Mouse (Mus musculus) stomach, postnatal 0 days (tissue): ENCODE results near the gene Olfr1461. TPM values are rescaled to one million over a fixed set of nuclear protein-coding genes. Genes with fewer than 3 reads are reported as not detected.

ENCODE experiments used
- ATAC-seq: fragments of 200-750 bp; cut with Nextera tagmentation; 2 replicates; pipeline ENCODE4 v1.8.0; 2017; ENCODE audit not compliant: low FRiP score, low TSS enrichment
- DNase-seq: peaks from one replicate; pipeline ENCODE4 v3.0.0-alpha.2; 2016; ENCODE audit warnings: low spot score
- H3K27ac ChIP-seq: fragments of 300-500 bp; sonication (generic); replicated peaks from 2 replicates; pipeline ENCODE4 v1.5.1; 2014; ENCODE audit warnings: mild to moderate bottlenecking, control low read depth
- H3K27me3 ChIP-seq: fragments of 300-500 bp; sonication (generic); 2 replicates; pipeline ENCODE4 v1.6.1; 2014; ENCODE audit warnings: low read length; ENCODE audit not compliant: control insufficient read depth, insufficient read depth
- H3K36me3 ChIP-seq: fragments of 300-500 bp; sonication (generic); 2 replicates; pipeline ENCODE4 v1.6.1; 2014; ENCODE audit warnings: low read length, mixed read lengths; ENCODE audit not compliant: control insufficient read depth, insufficient read depth
- H3K4me1 ChIP-seq: fragments of 300-500 bp; sonication (generic); replicated peaks from 2 replicates; pipeline ENCODE4 v1.6.1; 2014; ENCODE audit warnings: antibody characterized with exemption; ENCODE audit not compliant: control insufficient read depth, insufficient read depth
- H3K4me2 ChIP-seq: fragments of 300-500 bp; sonication (generic); replicated peaks from 2 replicates; pipeline ENCODE4 v1.6.1; 2014; ENCODE audit warnings: low read depth, mild to moderate bottlenecking, control low read depth, moderate library complexity
- H3K4me3 ChIP-seq: fragments of 300-500 bp; sonication (generic); 2 replicates; pipeline ENCODE4 v1.5.1; 2014; ENCODE audit warnings: low read depth, low read length, control low read depth
- H3K9ac ChIP-seq: fragments of 300-500 bp; sonication (generic); 2 replicates; pipeline ENCODE4 v1.6.1; 2014; ENCODE audit warnings: mild to moderate bottlenecking, low read length, control low read depth, mixed read lengths
- H3K9me3 ChIP-seq: fragments of 300-500 bp; sonication (generic); 2 replicates; pipeline ENCODE4 v1.6.1; 2016; ENCODE audit warnings: low read length; ENCODE audit not compliant: control insufficient read depth
- CTCF ChIP-seq: IDR thresholded peaks from 2 replicates; pipeline ENCODE4 v1.5.1; 2016; ENCODE audit warnings: antibody characterized with exemption, low read depth, mild to moderate bottlenecking, moderate library complexity
- EP300 ChIP-seq: optimal IDR thresholded peaks from 2 replicates; pipeline ENCODE3; 2016; ENCODE audit warnings: antibody characterized with exemption
- WGBS: fragments of 180-500 bp; shearing (Covaris S2); extraction: QIAGEN DNeasy Blood & Tissue Kit; methylation state at CpG from one replicate; pipeline ENCODE4 v1.1.7; 2014; 5-methylcytosine and 5-hydroxymethylcytosine counted together
- polyA plus RNA-seq: library from polyadenylated mRNA; unstranded; fragments of >200 nt; fragmentation: Nextera tagmentation; extraction: Ambion mirVana; gene quantifications from 2 replicates; pipeline ENCODE4 v1.2.1, GENCODE M21; 2015

The Olfr1461 gene
- not detected in 2 replicates for polyA plus RNA-seq

- Histone ChIP-seq H3K9me3 (no peaks in the 10 kb centered on the region), H3K36me3 (no peaks in the 10 kb centered on the region), H3K27me3 (no peaks in the 10 kb centered on the region), H3K27ac (no peak within 1 kb of the TSS), H3K4me2 (no peak within 1 kb of the TSS), H3K4me1 (no peaks in the 10 kb centered on the region), H3K4me3 (no peak within 1 kb of the TSS), H3K9ac (no peak within 1 kb of the TSS)
- TF ChIP-seq EP300 (no peak), CTCF (no peak)
- DNase-seq (no peak), ATAC-seq (no peak)
- 34% methylated on average over 1 of the region's 1 CpGs for WGBS
Observed at GRCm38 (mm10) chr19:13162700-13163099, at the start of gene Olfr1461. TSS of gene Olfr1461 (plus strand) at chr19:13163000.

GRCm38 (mm10) chr19:13149449-13149848, 13.4 kb upstream of the Olfr1461 start, which contains the start of gene Olfr1459:
TSS of gene Olfr1459 (minus strand) at chr19:13149549.
- no peaks in the 10 kb centered on the region for H3K27me3 ChIP-seq
- ATAC-seq, result no peak
- H3K4me1 ChIP-seq, result no peaks in the 10 kb centered on the region
- no peak for DNase-seq
- TF ChIP-seq EP300 (no peak), CTCF (no peak)
- no peaks in the 10 kb centered on the region for H3K36me3 ChIP-seq
- no peak within 1 kb of the TSS for H3K4me3 ChIP-seq
- no peaks in the 10 kb centered on the region for H3K9me3 ChIP-seq
- H3K9ac ChIP-seq, result no peak within 1 kb of the TSS
- H3K27ac ChIP-seq, result no peak within 1 kb of the TSS
- H3K4me2 ChIP-seq, result no peak within 1 kb of the TSS
- WGBS, result 67% methylated on average over 1 of the region's 1 CpGs

- no peaks in the 10 kb centered on the region for H3K9me3 ChIP-seq
- H3K4me3 ChIP-seq, result no peak within 1 kb of the TSS
- H3K9ac ChIP-seq, result no peak within 1 kb of the TSS
- no peaks in the 10 kb centered on the region for H3K36me3 ChIP-seq
- ATAC-seq (no peak), DNase-seq (no peak)
- no peak for TF ChIP-seq EP300
- no peak for TF ChIP-seq CTCF
- H3K27me3 ChIP-seq, result no peaks in the 10 kb centered on the region
- no peak within 1 kb of the TSS for H3K27ac ChIP-seq
- no peaks in the 10 kb centered on the region for H3K4me1 ChIP-seq
- 77% methylated on average over 1 of the region's 1 CpGs for WGBS
- H3K4me2 ChIP-seq, result no peak within 1 kb of the TSS
Observed at GRCm38 (mm10) chr19:13185434-13185833, 22.6 kb downstream of the Olfr1461 start, which contains the start of gene Olfr1462. TSS of gene Olfr1462 (plus strand) at chr19:13185734.

Other genes with a start within 250 kb of the Olfr1461 start
- gene Olfr1448, start 238.6 kb upstream of the Olfr1461 start, polyA plus RNA-seq, result not detected in 2 replicates
- gene Olfr1449, start 232.2 kb upstream of the Olfr1461 start, polyA plus RNA-seq, result not detected in 2 replicates
- not detected in 2 replicates for gene Olfr1450, start 212.7 kb upstream of the Olfr1461 start, polyA plus RNA-seq
- not detected in 2 replicates for gene Olfr1451, start 168.0 kb upstream of the Olfr1461 start, polyA plus RNA-seq
- not detected in 2 replicates for gene Olfr1453, start 134.7 kb upstream of the Olfr1461 start, polyA plus RNA-seq
- gene Olfr1454, start 102.4 kb upstream of the Olfr1461 start, polyA plus RNA-seq, result not detected in 2 replicates
- not detected in 2 replicates for gene Olfr1457, start 65.1 kb upstream of the Olfr1461 start, polyA plus RNA-seq
- not detected in 2 replicates for gene Olfr1458, start 56.2 kb upstream of the Olfr1461 start, polyA plus RNA-seq
- gene Olfr1459, start 13.5 kb upstream of the Olfr1461 start, polyA plus RNA-seq, result 0.02 TPM in 1 of 2 replicates, not detected in the other
- not detected in 2 replicates for gene Olfr1462, start 22.7 kb downstream of the Olfr1461 start, polyA plus RNA-seq
- not detected in 2 replicates for gene Olfr1463, start 68.3 kb downstream of the Olfr1461 start, polyA plus RNA-seq
- not detected in 2 replicates for gene Olfr1465, start 152.5 kb downstream of the Olfr1461 start, polyA plus RNA-seq
- not detected in 2 replicates for gene Olfr1466, start 175.9 kb downstream of the Olfr1461 start, polyA plus RNA-seq
- 0.04 TPM in 1 of 2 replicates, not detected in the other for gene Olfr1467, start 199.2 kb downstream of the Olfr1461 start, polyA plus RNA-seq
- gene Olfr1469, start 244.8 kb downstream of the Olfr1461 start, polyA plus RNA-seq, result not detected in 2 replicates